12 mouse cellular contexts compared by ENCODE assay signal in genomic region chr3:94565557-94565956, GRCm38 (mm10). TPM values are rescaled to one million over a fixed set of nuclear protein-coding genes. Genes with fewer than 3 reads are reported as not detected.
A peak's percentile ranks its signal among the peaks of the same experiment; 100 is the strongest.
DNase-seq lines count a peak whose midpoint lies in the region; ATAC-seq and TF ChIP-seq lines count a peak whose summit lies in the region.
"Had no signal": no experiment of that assay in that cellular context is flagged by ENCODE, and none has a peak within 500 bp of the region (broad histone marks: within the 10 kb centered on the region; RNA-seq: fewer than 3 reads in every experiment).

No protein-coding gene starts in this region.

- no peak overlapping the region for H3K4me2 ChIP-seq in embryonic facial prominence, embryonic 11.5 days (ENCODE audit: low read depth, low read length)
- H3K4me2 ChIP-seq in lung, embryonic 16.5 days (ENCODE audit: low read depth, low read length): no peak overlapping the region
- no peak overlapping the region for H3K4me2 ChIP-seq in stomach, postnatal 0 days (replicated peaks; ENCODE audit: low read depth)
- H3K4me2 ChIP-seq in neural tube, embryonic 15.5 days: no peak overlapping the region
- H3K4me2 ChIP-seq: heart, embryonic 15.5 days; midbrain, embryonic 13.5 days had no signal

- DNase-seq in embryonic facial prominence, embryonic 11.5 days (ENCODE audit: low spot score): peak; percentile 57
- no peak for DNase-seq in embryonic facial prominence, embryonic 10.5 days (ENCODE audit: low spot score)
- no peak for DNase-seq in lung, postnatal 25 days (ENCODE audit: low spot score)
- DNase-seq in forelimb bud, embryonic 11.5 days (ENCODE audit: low read depth, low spot score): peak; percentile 41
- DNase-seq in stomach, postnatal 0 days (ENCODE audit: low spot score): no peak
- no peak for DNase-seq in ovary, postnatal 36 days (ENCODE audit: low spot score)
- DNase-seq: B cell, adult 2 months; spleen, adult 18-20 months had no signal

- no peak for TF ChIP-seq EP300 in stomach, postnatal 0 days (optimal IDR thresholded peaks at IDR 0.05)

- H3K36me3 ChIP-seq in embryonic facial prominence, embryonic 11.5 days (replicated peaks; ENCODE audit: control insufficient read depth, insufficient read depth, low read depth, low read length): no peaks in the 10 kb centered on the region
- peaks cover 11% of the 10 kb centered on the region for H3K36me3 ChIP-seq in embryonic facial prominence, embryonic 10.5 days (replicated peaks)
- H3K36me3 ChIP-seq in lung, embryonic 16.5 days (ENCODE audit: control insufficient read depth, insufficient read depth, low read length): peaks cover 3% of the 10 kb centered on the region; the same call in 1 of the 2 replicates
- H3K36me3 ChIP-seq in stomach, postnatal 0 days (ENCODE audit: control insufficient read depth, insufficient read depth, low read length): no peaks in the 10 kb centered on the region
- no peaks in the 10 kb centered on the region for H3K36me3 ChIP-seq in neural tube, embryonic 15.5 days
- H3K36me3 ChIP-seq: heart, embryonic 15.5 days had no signal

- H3K27me3 ChIP-seq in embryonic facial prominence, embryonic 11.5 days (ENCODE audit: control insufficient read depth, insufficient read depth, low read length): no peaks in the 10 kb centered on the region
- no peaks in the 10 kb centered on the region for H3K27me3 ChIP-seq in embryonic facial prominence, embryonic 10.5 days (replicated peaks; ENCODE audit: low read depth, poor library complexity, severe bottlenecking)
- no peaks in the 10 kb centered on the region for H3K27me3 ChIP-seq in lung, embryonic 16.5 days (ENCODE audit: control insufficient read depth, insufficient read depth, low read depth, low read length)
- no peaks in the 10 kb centered on the region for H3K27me3 ChIP-seq in stomach, postnatal 0 days (ENCODE audit: control insufficient read depth, insufficient read depth, low read length)
- no peaks in the 10 kb centered on the region for H3K27me3 ChIP-seq in neural tube, embryonic 15.5 days (replicated peaks)
- H3K27me3 ChIP-seq: heart, embryonic 15.5 days; midbrain, embryonic 13.5 days had no signal

- H3K9me3 ChIP-seq in embryonic facial prominence, embryonic 11.5 days (replicated peaks; ENCODE audit: control insufficient read depth, low read length): no peaks in the 10 kb centered on the region
- H3K9me3 ChIP-seq in embryonic facial prominence, embryonic 10.5 days: no peaks in the 10 kb centered on the region
- no peaks in the 10 kb centered on the region for H3K9me3 ChIP-seq in lung, embryonic 16.5 days (ENCODE audit: control insufficient read depth, low read length)
- H3K9me3 ChIP-seq in stomach, postnatal 0 days (ENCODE audit: control insufficient read depth, low read length): no peaks in the 10 kb centered on the region
- no peaks in the 10 kb centered on the region for H3K9me3 ChIP-seq in neural tube, embryonic 15.5 days (replicated peaks)
- H3K9me3 ChIP-seq: heart, embryonic 15.5 days; midbrain, embryonic 13.5 days had no signal

- no peaks in the 10 kb centered on the region for H3K4me1 ChIP-seq in embryonic facial prominence, embryonic 11.5 days (ENCODE audit: control insufficient read depth, insufficient read depth, low read length)
- peaks cover 18% of the 10 kb centered on the region for H3K4me1 ChIP-seq in embryonic facial prominence, embryonic 10.5 days
- H3K4me1 ChIP-seq in lung, embryonic 16.5 days (replicated peaks; ENCODE audit: control insufficient read depth, insufficient read depth, low read length): peaks cover 20% of the 10 kb centered on the region
- peaks cover 2% of the 10 kb centered on the region; the same call in 1 of the 2 replicates for H3K4me1 ChIP-seq in stomach, postnatal 0 days (replicated peaks; ENCODE audit: control insufficient read depth, insufficient read depth)
- peaks cover 9% of the 10 kb centered on the region for H3K4me1 ChIP-seq in neural tube, embryonic 15.5 days

- WGBS in embryonic facial prominence, embryonic 11.5 days: 66% methylated on average over 2 of the region's 2 CpGs
- WGBS in embryonic facial prominence, embryonic 10.5 days: 50% methylated on average over 2 of the region's 2 CpGs
- 53% methylated on average over 2 of the region's 2 CpGs for WGBS in lung, embryonic 16.5 days
- 51% methylated on average over 2 of the region's 2 CpGs for WGBS in stomach, postnatal 0 days
- WGBS in neural tube, embryonic 15.5 days: 89% methylated on average over 2 of the region's 2 CpGs

- no peak overlapping the region for H3K4me3 ChIP-seq in embryonic facial prominence, embryonic 11.5 days (ENCODE audit: low read depth, low read length)
- no peak overlapping the region for H3K4me3 ChIP-seq in embryonic facial prominence, embryonic 10.5 days
- H3K4me3 ChIP-seq in lung, embryonic 16.5 days (ENCODE audit: low read length): no peak overlapping the region
- no peak overlapping the region for H3K4me3 ChIP-seq in stomach, postnatal 0 days (ENCODE audit: low read depth, low read length)
- no peak overlapping the region for H3K4me3 ChIP-seq in neural tube, embryonic 15.5 days (replicated peaks)
- H3K4me3 ChIP-seq: heart, embryonic 15.5 days; midbrain, embryonic 13.5 days had no signal

- no peak overlapping the region for H3K27ac ChIP-seq in embryonic facial prominence, embryonic 11.5 days (replicated peaks; ENCODE audit: low read depth, low read length)
- H3K27ac ChIP-seq in embryonic facial prominence, embryonic 10.5 days (replicated peaks): no peak overlapping the region
- no peak overlapping the region for H3K27ac ChIP-seq in lung, embryonic 16.5 days (ENCODE audit: low read length)
- H3K27ac ChIP-seq in stomach, postnatal 0 days (replicated peaks): no peak overlapping the region
- H3K27ac ChIP-seq in neural tube, embryonic 15.5 days (replicated peaks): no peak overlapping the region
- H3K27ac ChIP-seq: heart, embryonic 15.5 days; midbrain, embryonic 13.5 days had no signal

- H3K9ac ChIP-seq in embryonic facial prominence, embryonic 11.5 days (replicated peaks; ENCODE audit: low read length): no peak overlapping the region
- no peak overlapping the region for H3K9ac ChIP-seq in lung, embryonic 16.5 days (ENCODE audit: low read length)
- H3K9ac ChIP-seq in stomach, postnatal 0 days (ENCODE audit: low read length): no peak overlapping the region
- H3K9ac ChIP-seq in neural tube, embryonic 15.5 days (replicated peaks): no peak overlapping the region
- H3K9ac ChIP-seq: heart, embryonic 15.5 days; midbrain, embryonic 13.5 days had no signal

- no peak for TF ChIP-seq CTCF in stomach, postnatal 0 days (IDR thresholded peaks at IDR 0.05; ENCODE audit: low read depth)

- no peak for ATAC-seq in embryonic facial prominence, embryonic 11.5 days (replicated peaks; ENCODE audit: insufficient number of reproducible peaks, low FRiP score, low TSS enrichment, low read depth)
- peak; percentile 58; the same call in 1 of the 2 replicates for ATAC-seq in lung, embryonic 16.5 days (ENCODE audit: low read depth)
- peak; percentile 51; the same call in 1 of the 2 replicates for ATAC-seq in stomach, postnatal 0 days (ENCODE audit: low FRiP score, low TSS enrichment)
- ATAC-seq in neural tube, embryonic 15.5 days (ENCODE audit: low FRiP score): no peak
- ATAC-seq: midbrain, embryonic 13.5 days had no signal

RNA-seq across cellular contexts. Expression of gene Snx27, which starts 17.0 kb away (rescaled TPM):
- 39.3 and 41.6 TPM in 2 replicates for polyA plus RNA-seq in embryonic facial prominence, embryonic 11.5 days (2014; fragmentation: Nextera tagmentation; extraction: Ambion mirVana)
- 39.3 and 40.7 TPM in 2 replicates for polyA plus RNA-seq in embryonic facial prominence, embryonic 10.5 days (2016; fragmentation: Nextera tagmentation; extraction: Ambion mirVana)
- polyA plus RNA-seq in lung, embryonic 16.5 days (2015; fragmentation: Nextera tagmentation; extraction: Ambion mirVana): 38.6 and 45.6 TPM in 2 replicates
- 17.6 and 20.3 TPM in 2 replicates for polyA plus RNA-seq in stomach, postnatal 0 days (2015; fragmentation: Nextera tagmentation; extraction: Ambion mirVana)
- 96.2 and 96.6 TPM in 2 replicates for polyA plus RNA-seq in neural tube, embryonic 15.5 days (2015; fragmentation: Nextera tagmentation; extraction: Ambion mirVana)

Comparison
In these comparisons a context has a peak if more than half of its experiments do, and no peak if none do; other contexts are left out.
1. DNase-seq: peak in embryonic facial prominence, embryonic 11.5 days (single experiment) and forelimb bud, embryonic 11.5 days (single experiment); none in embryonic facial prominence, embryonic 10.5 days (single experiment), lung, postnatal 25 days (single experiment), stomach, postnatal 0 days (single experiment) and ovary, postnatal 36 days (single experiment).
2. ATAC-seq: peak in lung, embryonic 16.5 days (single experiment) and stomach, postnatal 0 days (single experiment); none in embryonic facial prominence, embryonic 11.5 days (single experiment) and neural tube, embryonic 15.5 days (single experiment).